Mouse (Mus musculus) hindbrain, embryonic 15.5 days (tissue): ENCODE measurements around the gene Prr14. TPM values are rescaled to one million over a fixed set of nuclear protein-coding genes. Genes with fewer than 3 reads are reported as not detected.
A peak's percentile ranks its signal among the peaks of the same experiment; 100 is the strongest.
"Not testable (repeated sequence)": the region's sequence is repeated elsewhere in the genome, so short reads cannot be mapped to it uniquely, and the experiment has no call there.

Source experiments
- ATAC-seq: fragments of 200-750 bp; cut with Nextera tagmentation; 2 replicates; pipeline ENCODE4 v1.8.0; 2017; ENCODE audit warnings: low read depth, moderate number of reproducible peaks, moderate TSS enrichment; ENCODE audit not compliant: low FRiP score
- H3K27ac ChIP-seq: fragments of 300-500 bp; sonication (generic); replicated peaks from 2 replicates; pipeline ENCODE4 v1.5.1; 2015; ENCODE audit warnings: mild to moderate bottlenecking, inconsistent platforms
- H3K27me3 ChIP-seq: fragments of 300-500 bp; sonication (generic); 2 replicates; pipeline ENCODE4 v1.6.1; 2015; ENCODE audit warnings: control low read depth, inconsistent platforms
- H3K36me3 ChIP-seq: fragments of 300-500 bp; sonication (generic); 2 replicates; pipeline ENCODE4 v1.6.1; 2015; ENCODE audit warnings: control low read depth, inconsistent platforms
- H3K4me1 ChIP-seq: fragments of 300-500 bp; sonication (generic); replicated peaks from 2 replicates; pipeline ENCODE4 v1.6.1; 2015; ENCODE audit warnings: control low read depth, inconsistent platforms
- H3K4me2 ChIP-seq: fragments of 300-500 bp; sonication (generic); 2 replicates; pipeline ENCODE4 v1.6.1; 2015; ENCODE audit warnings: moderate library complexity, mild to moderate bottlenecking, inconsistent platforms
- H3K4me3 ChIP-seq: fragments of 300-500 bp; sonication (generic); 2 replicates; pipeline ENCODE4 v1.5.1; 2015; ENCODE audit warnings: mild to moderate bottlenecking, inconsistent platforms
- H3K9ac ChIP-seq: fragments of 300-500 bp; sonication (generic); 2 replicates; pipeline ENCODE4 v1.6.1; 2015; ENCODE audit warnings: inconsistent platforms
- H3K9me3 ChIP-seq: fragments of 300-500 bp; sonication (generic); 2 replicates; pipeline ENCODE4 v1.6.1; 2016; ENCODE audit warnings: control low read depth, inconsistent platforms
- WGBS: fragments of 180-500 bp; shearing (Covaris S2); methylation state at CpG from one replicate; pipeline ENCODE4 v1.1.7; 2015; 5-methylcytosine and 5-hydroxymethylcytosine counted together
- polyA plus RNA-seq: library from polyadenylated mRNA; unstranded; fragments of >200 nt; fragmentation: Nextera tagmentation; extraction: Ambion mirVana; gene quantifications from 2 replicates; pipeline ENCODE4 v1.2.1, GENCODE M21; 2015

Prr14 gene
- polyA plus RNA-seq, 1 experiment from 2014 or later: 42.8 TPM

DNA sequence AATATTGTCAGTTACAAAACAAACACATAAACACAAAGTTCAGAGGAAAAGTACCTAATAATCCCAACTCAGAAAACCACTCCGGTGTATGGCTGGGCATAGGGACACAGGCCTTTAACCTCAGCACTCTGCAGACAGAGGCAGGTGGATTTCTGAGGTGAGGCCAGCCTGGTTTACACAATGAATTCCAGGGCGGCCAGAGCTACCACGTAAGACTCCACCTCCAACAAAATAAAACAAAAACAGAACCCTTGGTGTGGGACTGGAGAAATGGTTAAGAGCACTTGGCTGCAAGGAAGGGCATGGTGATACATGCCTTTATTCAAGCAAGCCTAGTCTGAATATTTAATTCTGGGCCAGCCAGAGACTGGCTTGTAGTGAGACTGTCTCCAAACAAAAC is 32.4 kb downstream of the Prr14 start:
- Histone ChIP-seq H3K4me2 (no peak overlapping the region), H3K4me1 (no peaks in the 10 kb centered on the region), H3K9ac (no peak overlapping the region), H3K27me3 (no peaks in the 10 kb centered on the region), H3K36me3 (peaks cover 49% of the 10 kb centered on the region), H3K27ac (no peak overlapping the region), H3K4me3 (no peak overlapping the region), H3K9me3 (no peaks in the 10 kb centered on the region)
- no peak for ATAC-seq
- WGBS: 93% methylated on average over 3 of the region's 3 CpGs

DNA sequence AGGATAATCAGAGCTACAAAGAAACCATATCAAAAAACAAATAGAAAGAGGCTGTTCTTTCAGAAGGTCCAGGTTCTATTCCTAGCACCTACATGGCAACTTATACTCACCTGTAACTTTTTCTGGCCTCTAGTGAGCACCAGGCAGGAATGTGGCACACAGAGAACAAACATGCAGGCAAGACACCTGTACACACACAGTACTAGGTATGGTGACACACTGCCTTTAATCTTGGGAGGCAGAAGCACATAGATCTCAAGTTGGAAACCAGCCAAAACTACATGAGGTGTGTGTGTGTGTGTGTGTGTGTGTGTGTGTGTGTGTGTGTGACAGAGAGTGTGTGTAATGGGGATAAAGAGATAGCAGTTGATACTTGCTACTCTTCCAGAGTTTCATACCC is 35.2 kb downstream of the Prr14 start:
- no peak for ATAC-seq
- Histone ChIP-seq H3K27me3 (no peaks in the 10 kb centered on the region), H3K27ac (no peak overlapping the region), H3K4me2 (no peak overlapping the region), H3K9ac (no peak overlapping the region), H3K4me1 (no peaks in the 10 kb centered on the region), H3K9me3 (no peaks in the 10 kb centered on the region), H3K36me3 (peaks cover 24% of the 10 kb centered on the region), H3K4me3 (no peak overlapping the region)

DNA sequence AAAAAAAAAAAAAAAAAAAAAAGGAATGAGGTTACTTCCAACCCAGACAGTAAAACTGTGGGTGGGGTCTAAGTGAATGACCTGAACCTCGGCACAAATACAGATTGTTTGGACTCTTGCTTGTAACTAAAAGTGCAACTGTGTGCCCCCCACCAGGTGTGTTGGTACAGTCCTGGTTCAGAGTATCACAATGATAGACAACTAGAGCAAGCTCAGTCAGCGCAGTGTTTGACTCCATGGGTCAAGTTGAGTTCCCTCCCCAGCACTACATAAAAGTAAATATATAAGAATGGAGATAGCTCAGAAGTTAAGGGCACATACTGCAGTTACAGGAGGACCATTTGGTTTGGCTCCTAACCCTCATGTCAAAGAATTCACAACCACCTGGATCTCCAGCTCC is 38.0 kb downstream of the Prr14 start:
- Histone ChIP-seq H3K27ac (no peak overlapping the region), H3K36me3 (no peaks in the 10 kb centered on the region), H3K9me3 (no peaks in the 10 kb centered on the region), H3K4me3 (no peak overlapping the region), H3K27me3 (no peaks in the 10 kb centered on the region), H3K4me2 (no peak overlapping the region), H3K4me1 (no peaks in the 10 kb centered on the region), H3K9ac (no peak overlapping the region)
- ATAC-seq: no peak
- 91% methylated on average over 2 of the region's 2 CpGs for WGBS

DNA sequence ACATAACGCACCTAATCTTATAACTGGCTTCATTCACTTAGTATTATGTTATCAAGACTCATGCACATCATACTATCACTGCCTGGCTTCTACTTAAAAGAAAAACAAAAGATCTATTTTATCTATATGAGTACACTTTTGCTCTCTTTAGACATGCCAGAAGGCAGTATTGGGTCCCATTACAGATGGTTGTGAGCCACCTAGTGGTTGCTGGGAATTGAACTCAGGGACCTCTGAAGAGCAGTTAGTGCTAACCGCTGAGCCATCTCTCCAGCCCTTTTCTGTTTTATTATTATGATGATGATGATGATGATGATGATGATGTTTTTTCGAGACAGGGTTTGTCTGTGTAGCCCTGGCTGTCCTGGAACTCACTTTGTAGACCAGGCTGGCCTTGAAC is 39.0 kb downstream of the Prr14 start:
- no peaks in the 10 kb centered on the region for H3K4me1 ChIP-seq

DNA sequence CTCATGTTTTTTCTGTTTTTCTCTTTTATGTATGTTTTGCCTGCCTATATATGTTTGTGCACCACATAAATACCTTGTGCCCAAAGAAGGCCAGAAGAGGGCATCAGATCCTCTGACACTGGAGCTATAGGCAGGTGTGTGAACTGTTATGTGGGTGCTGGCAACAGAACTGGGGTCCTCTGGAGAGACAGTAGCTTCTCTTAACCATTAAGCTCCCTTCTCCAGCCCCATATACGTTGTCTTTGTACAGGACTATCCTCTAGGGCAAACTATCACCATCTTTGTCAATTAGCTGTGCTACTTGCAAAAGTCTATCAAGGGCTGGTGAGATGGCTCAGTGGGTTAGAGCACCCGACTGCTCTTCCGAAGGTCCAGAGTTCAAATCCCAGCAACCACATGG is 48.9 kb downstream of the Prr14 start:
- Histone ChIP-seq H3K27ac (no peak overlapping the region), H3K9me3 (no peaks in the 10 kb centered on the region), H3K4me3 (no peak overlapping the region), H3K36me3 (no peaks in the 10 kb centered on the region), H3K9ac (no peak overlapping the region), H3K27me3 (no peaks in the 10 kb centered on the region), H3K4me2 (no peak overlapping the region), H3K4me1 (peaks cover 13% of the 10 kb centered on the region)
- no peak for ATAC-seq
- WGBS: 92% methylated on average over 3 of the region's 3 CpGs

More for the DNA sequence above, 39.0 kb downstream of the Prr14 start:
- Histone ChIP-seq H3K9ac (no peak overlapping the region), H3K27ac (no peak overlapping the region), H3K4me3 (no peak overlapping the region), H3K27me3 (no peaks in the 10 kb centered on the region), H3K4me2 (no peak overlapping the region), H3K9me3 (no peaks in the 10 kb centered on the region), H3K36me3 (no peaks in the 10 kb centered on the region)
- 47% methylated on average over 3 of the region's 3 CpGs for WGBS
- ATAC-seq: 0 out of 2 replicates have a peak, but pooled peaks have one; percentile 48

DNA sequence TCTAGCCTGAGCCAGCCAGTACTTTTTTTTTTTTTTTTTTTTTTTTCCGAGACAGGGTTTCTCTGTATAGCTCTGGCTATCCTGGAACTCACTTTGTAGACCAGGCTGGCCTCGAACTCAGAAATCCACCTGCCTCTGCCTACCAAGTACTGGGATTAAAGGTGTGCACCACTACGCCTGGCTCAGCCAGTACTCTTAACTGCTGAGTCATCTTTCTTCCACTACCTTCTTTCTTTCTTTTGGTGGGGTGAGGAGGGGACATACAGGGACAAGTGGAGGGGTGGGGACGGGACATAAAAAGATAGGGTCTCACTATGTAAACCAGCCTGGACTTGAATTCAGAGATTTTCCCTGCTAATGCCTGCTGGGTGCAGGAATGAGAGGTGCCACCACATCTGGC is 50.4 kb downstream of the Prr14 start:
- not testable (repeated sequence) for H3K9ac ChIP-seq, ATAC-seq, H3K9me3 ChIP-seq, H3K4me2 ChIP-seq, H3K27ac ChIP-seq, H3K4me3 ChIP-seq, H3K27me3 ChIP-seq, H3K36me3 ChIP-seq
- 86% methylated on average over 4 of the region's 4 CpGs for WGBS
- H3K4me1 ChIP-seq: peaks cover 23% of the 10 kb centered on the region

DNA sequence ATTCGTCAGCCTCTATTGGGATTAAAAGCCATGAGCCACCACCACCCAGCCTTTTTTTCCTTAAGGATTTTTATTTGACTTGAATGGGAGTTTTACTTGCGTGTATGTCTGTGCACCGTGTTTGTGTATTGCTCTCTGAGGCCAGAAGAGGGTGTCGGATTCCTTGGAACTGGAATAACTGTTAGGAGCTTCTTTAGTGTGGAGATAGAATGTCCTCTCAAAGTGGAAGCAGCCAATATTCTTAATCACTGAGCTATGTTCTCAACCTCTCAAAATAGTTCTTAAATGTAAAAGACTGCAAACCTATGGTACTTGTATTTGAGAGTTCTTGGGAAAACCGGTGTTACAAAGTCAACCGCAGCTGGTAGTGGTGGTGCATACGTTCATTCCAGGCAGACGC is 51.8 kb downstream of the Prr14 start:
- H3K4me2 ChIP-seq: peak overlapping the region; percentile 56
- 0 out of 2 replicates have a peak overlapping the region, but pooled peaks have one; percentile 91 for H3K9ac ChIP-seq
- peak overlapping the region; percentile 93 for H3K4me3 ChIP-seq
- H3K4me1 ChIP-seq: peaks cover 23% of the 10 kb centered on the region
- H3K27ac ChIP-seq: peak overlapping the region; percentile 99
- no peaks in the 10 kb centered on the region for H3K9me3 ChIP-seq
- WGBS: 35% methylated on average over 8 of the region's 8 CpGs
- H3K27me3 ChIP-seq: no peaks in the 10 kb centered on the region
- peaks cover 13% of the 10 kb centered on the region for H3K36me3 ChIP-seq
- ATAC-seq: no peak

DNA sequence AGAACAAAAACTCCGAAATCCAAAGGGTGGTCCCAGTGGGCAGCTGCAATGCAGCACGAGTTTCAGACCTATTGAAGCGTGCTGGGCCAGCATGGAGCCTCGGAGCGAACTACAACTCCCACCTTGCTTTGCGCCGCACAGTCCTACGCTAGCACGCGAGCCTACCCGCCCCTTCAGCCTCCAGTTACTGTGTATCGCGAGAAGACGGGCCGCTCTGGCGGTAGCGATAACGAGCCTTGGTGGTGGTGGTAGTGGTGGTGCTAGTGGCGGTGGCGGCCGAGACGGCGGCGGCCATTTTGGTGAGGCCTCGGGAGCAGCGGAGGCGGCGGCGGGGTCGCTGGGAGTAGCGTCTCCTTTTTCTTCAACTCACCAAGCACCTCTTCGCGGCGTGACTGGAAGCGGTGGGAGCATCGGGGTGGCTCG is 52.4 kb downstream of the Prr14 start, which contains the start of gene Srcap:
Srcap (plus strand) TSS at position 176 of the 423 bp plus-strand sequence.
- peak within 1 kb of the TSS; percentile 93 for H3K4me3 ChIP-seq
- under 1% methylated on average over 37 of the region's 37 CpGs for WGBS
- H3K36me3 ChIP-seq: peaks cover 19% of the 10 kb centered on the region

DNA sequence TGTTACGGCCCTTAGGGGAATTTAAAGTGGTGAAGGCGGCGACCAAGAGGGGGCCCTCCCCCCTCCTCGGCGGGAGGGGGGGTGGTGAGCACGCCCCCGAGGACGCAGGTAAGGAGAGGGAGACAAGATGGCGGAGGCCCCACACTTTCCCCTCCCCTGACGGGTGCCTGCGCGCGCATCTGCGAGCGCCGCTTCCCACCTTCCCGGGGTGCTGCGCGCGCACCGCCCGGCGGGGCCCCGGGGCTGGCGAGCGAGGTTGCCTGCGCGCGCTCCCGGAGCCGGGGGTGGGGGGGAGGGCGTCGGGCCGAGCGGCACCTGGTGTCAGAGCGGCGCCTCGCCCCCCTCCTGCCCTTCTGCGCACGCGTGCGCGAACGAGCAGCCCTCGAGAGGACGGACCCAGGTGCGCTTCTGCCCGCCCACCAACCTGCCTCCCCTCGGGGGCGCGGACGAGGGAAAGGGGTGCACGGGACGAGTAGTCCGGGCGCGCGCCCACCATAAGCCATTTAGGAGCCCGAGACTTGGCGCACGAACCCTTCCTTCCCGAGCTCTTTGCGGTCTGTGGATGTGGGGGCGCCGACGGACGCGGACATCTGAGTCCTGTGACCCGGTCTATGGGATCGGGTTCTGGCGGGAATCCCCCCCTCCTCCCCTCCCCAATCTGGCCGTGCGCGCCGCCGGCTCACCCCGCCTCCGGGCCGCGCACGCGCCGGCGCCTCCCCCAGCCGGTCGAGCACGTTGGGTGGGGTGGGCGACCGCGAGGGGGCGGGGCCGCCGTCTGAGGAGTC is 53.0 kb downstream of the Prr14 start:
- Histone ChIP-seq H3K36me3 (peaks cover 25% of the 10 kb centered on the region), H3K27ac (peak overlapping the region; percentile 99), H3K4me2 (peak overlapping the region; percentile 56), H3K27me3 (no peaks in the 10 kb centered on the region), H3K9me3 (no peaks in the 10 kb centered on the region), H3K4me1 (peaks cover 23% of the 10 kb centered on the region), H3K9ac (peak overlapping the region; percentile 91), H3K4me3 (peak overlapping the region; percentile 93)
- peak; percentile 91 for ATAC-seq
- WGBS: 0% methylated on average over 64 of the region's 93 CpGs

More for the DNA sequence above, 52.4 kb downstream of the Prr14 start, which contains the start of gene Srcap:
- no peaks in the 10 kb centered on the region for H3K9me3 ChIP-seq
- ATAC-seq: peak; percentile 98
- H3K4me2 ChIP-seq: peak within 1 kb of the TSS; percentile 56
- H3K4me1 ChIP-seq: peaks cover 23% of the 10 kb centered on the region
- peak within 1 kb of the TSS; percentile 99 for H3K27ac ChIP-seq
- H3K9ac ChIP-seq: peak within 1 kb of the TSS; percentile 91
- no peaks in the 10 kb centered on the region for H3K27me3 ChIP-seq

DNA sequence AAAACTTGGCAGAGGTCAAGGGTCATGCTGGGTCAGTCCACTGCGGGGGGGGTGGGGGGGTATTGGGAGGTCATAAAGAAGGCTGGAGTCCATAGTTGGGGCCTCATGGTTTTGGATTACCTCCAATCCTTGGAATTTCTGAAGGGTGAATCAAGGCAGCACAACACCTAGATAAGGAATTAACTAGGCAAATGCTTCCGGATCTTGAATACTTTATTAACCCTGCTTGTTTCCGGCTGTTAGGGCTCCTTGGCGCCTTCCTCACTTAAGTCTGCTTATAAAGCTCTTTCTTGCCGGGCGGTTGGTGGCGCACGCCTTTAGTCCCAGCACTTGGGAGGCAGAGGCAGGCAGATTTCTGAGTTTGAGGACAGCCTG is 53.6 kb downstream of the Prr14 start:
- peak overlapping the region; percentile 99 for H3K27ac ChIP-seq
- H3K9me3 ChIP-seq: no peaks in the 10 kb centered on the region
- peak overlapping the region; percentile 56 for H3K4me2 ChIP-seq
- H3K36me3 ChIP-seq: peaks cover 31% of the 10 kb centered on the region
- WGBS: 43% methylated on average over 8 of the region's 8 CpGs
- H3K9ac ChIP-seq: peak overlapping the region; percentile 91; the same call in 1 of the 2 replicates
- H3K4me1 ChIP-seq: peaks cover 23% of the 10 kb centered on the region
- peak overlapping the region; percentile 93 for H3K4me3 ChIP-seq
- ATAC-seq: no peak
- H3K27me3 ChIP-seq: no peaks in the 10 kb centered on the region

DNA sequence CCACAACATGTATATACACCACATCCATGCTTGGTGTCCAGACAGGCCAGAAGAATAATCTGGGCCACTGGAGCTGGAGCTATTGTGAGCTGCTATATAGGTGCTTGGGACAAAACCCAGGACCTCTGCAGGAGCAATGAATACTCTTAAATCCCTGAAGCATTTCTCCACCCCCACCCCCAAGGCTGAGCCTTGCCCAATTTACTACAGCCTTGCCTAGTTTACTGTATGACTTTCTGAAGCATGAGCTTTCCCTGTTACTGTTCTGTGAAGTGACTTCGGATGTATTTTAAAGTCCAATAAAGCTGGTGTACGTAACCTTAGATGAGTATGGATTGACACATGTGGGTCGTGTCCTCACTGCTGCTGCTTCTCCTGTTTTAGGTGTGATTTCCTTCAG is 54.4 kb downstream of the Prr14 start:
- H3K27me3 ChIP-seq: no peaks in the 10 kb centered on the region
- WGBS: 89% methylated on average over 3 of the region's 3 CpGs
- peaks cover 23% of the 10 kb centered on the region for H3K4me1 ChIP-seq
- peaks cover 37% of the 10 kb centered on the region for H3K36me3 ChIP-seq
- no peak overlapping the region for H3K27ac ChIP-seq
- peak overlapping the region; percentile 56 for H3K4me2 ChIP-seq
- H3K4me3 ChIP-seq: peak overlapping the region; percentile 93
- H3K9ac ChIP-seq: no peak overlapping the region
- no peak for ATAC-seq
- no peaks in the 10 kb centered on the region for H3K9me3 ChIP-seq

DNA sequence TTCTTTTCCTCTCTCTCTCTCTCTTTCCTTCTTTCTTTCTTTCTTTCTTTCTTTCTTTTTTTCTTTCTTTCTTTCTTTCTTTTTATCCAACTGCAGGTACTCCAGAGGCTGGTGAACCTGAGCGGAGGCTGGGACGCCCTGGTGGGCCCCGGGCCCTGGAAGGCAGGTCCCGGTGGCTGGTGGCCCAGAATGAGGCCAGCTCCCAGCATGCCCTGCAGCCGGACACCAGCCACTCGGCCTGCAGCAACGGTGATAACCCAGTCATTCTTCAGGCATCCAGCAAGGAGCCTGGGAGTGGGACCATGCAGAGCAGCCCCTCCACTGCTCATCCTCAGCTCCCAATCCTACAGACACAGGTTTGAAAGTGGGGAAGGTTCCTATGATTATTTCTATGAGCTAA is 56.4 kb downstream of the Prr14 start:
- H3K9me3 ChIP-seq: no peaks in the 10 kb centered on the region
- peaks cover 21% of the 10 kb centered on the region for H3K4me1 ChIP-seq
- H3K9ac ChIP-seq: no peak overlapping the region
- ATAC-seq: no peak
- H3K4me2 ChIP-seq: no peak overlapping the region
- H3K36me3 ChIP-seq: peaks cover 53% of the 10 kb centered on the region
- H3K27me3 ChIP-seq: no peaks in the 10 kb centered on the region
- no peak overlapping the region for H3K4me3 ChIP-seq
- H3K27ac ChIP-seq: no peak overlapping the region
- WGBS: 93% methylated on average over 7 of the region's 7 CpGs
